Mouse (Mus musculus) CH12.LX (cell line): Measurements from ENCODE around the gene Slc25a18.

ENCODE experiments used
- BHLHE40 ChIP-seq: IDR thresholded peaks from 2 replicates; pipeline ENCODE4 v1.6.1; 2011; ENCODE audit warnings: mild to moderate bottlenecking, low read depth, low read length, improper control_type of control experiment
- CTCF ChIP-seq, 2 experiments: IDR thresholded peaks in 1 of 2; conservative IDR thresholded peaks in 1 of 2; 2 replicates each; pipeline ENCODE4 v1.5.1; 2011 to 2012; ENCODE audit warnings: low read depth in 2 of 2, low read length in 2 of 2, improper control_type of control experiment in 1 of 2, inconsistent platforms in 1 of 2, mild to moderate bottlenecking in 1 of 2, moderate library complexity in 1 of 2
- MAFK ChIP-seq: IDR thresholded peaks from 2 replicates; pipeline ENCODE4 v1.6.1; 2011; ENCODE audit warnings: low read length, improper control_type of control experiment; ENCODE audit not compliant: insufficient replicate concordance
- RCOR1 ChIP-seq: conservative IDR thresholded peaks from 2 replicates; pipeline ENCODE4 v1.6.1; 2012; ENCODE audit warnings: low read depth, mild to moderate bottlenecking, inconsistent platforms, low read length, improper control_type of control experiment
- ZKSCAN1 ChIP-seq: IDR thresholded peaks from 2 replicates; pipeline ENCODE4 v1.6.1; 2012; ENCODE audit warnings: low read depth, inconsistent platforms, low read length, improper control_type of control experiment, borderline replicate concordance

- no peak for TF ChIP-seq CTCF (conservative IDR thresholded peaks at IDR 0.05 in 1 of 2, IDR thresholded peaks at IDR 0.05 in 1 of 2; ENCODE audit: low read depth in 2 of 2, low read length in 2 of 2)
- TF ChIP-seq ZKSCAN1, result no peak
- no peak for TF ChIP-seq BHLHE40
- TF ChIP-seq RCOR1, result no peak
- TF ChIP-seq MAFK, result no peak
Observed at GRCm38 (mm10) chr6:120836389-120837151, 63.2 kb downstream of the Slc25a18 start.
